Mouse (Mus musculus): ENCODE results near the gene Slc3a1. TPM values are rescaled to one million over a fixed set of nuclear protein-coding genes. Genes with fewer than 3 reads are reported as not detected.

Slc3a1 gene
- total and polyA plus RNA-seq, 3 experiments = 0.05 to 0.68 TPM; not detected in 1

GRCm38 (mm10) chr17:85018794-85019193 lies 9.4 kb upstream of the Slc3a1 start:
- ATAC-seq (ENCODE audit: extremely low read depth, insufficient number of reproducible peaks, low FRiP score, poor library complexity, severe bottlenecking) = peak; percentile 81
- TF ChIP-seq POLR2AphosphoS5 (IDR thresholded peaks at IDR 0.05; ENCODE audit: insufficient replicate concordance, low read depth, low read length) = no peak
- no peak for TF ChIP-seq TAL1 (conservative IDR thresholded peaks at IDR 0.05; ENCODE audit: low read depth, low read length)
- TF ChIP-seq GATA1 (IDR thresholded peaks at IDR 0.05; ENCODE audit: borderline replicate concordance, low read length) = no peak
- no peak for TF ChIP-seq GATA2 (IDR thresholded peaks at IDR 0.05; ENCODE audit: borderline replicate concordance, low read depth, low read length)
- peak; percentile 14 for DNase-seq (ENCODE audit: low spot score)

GRCm38 (mm10) chr17:85020343-85020742 lies 7.8 kb upstream of the Slc3a1 start:
- H3K4me1 ChIP-seq (ENCODE audit: insufficient read depth, low read depth, low read length) = peaks cover 19% of the 10 kb centered on the region
- no peak for TF ChIP-seq POLR2AphosphoS5 (IDR thresholded peaks at IDR 0.05; ENCODE audit: insufficient replicate concordance, low read depth, low read length)
- TF ChIP-seq TAL1 (conservative IDR thresholded peaks at IDR 0.05; ENCODE audit: low read depth, low read length) = no peak
- TF ChIP-seq GATA2 (IDR thresholded peaks at IDR 0.05; ENCODE audit: borderline replicate concordance, low read depth, low read length) = no peak
- no peak for TF ChIP-seq GATA1 (IDR thresholded peaks at IDR 0.05; ENCODE audit: borderline replicate concordance, low read length)
- no peak for TF ChIP-seq CTCF (IDR thresholded peaks at IDR 0.05; ENCODE audit: low read depth, low read length)
- DNase-seq (ENCODE audit: low spot score) (no peak), ATAC-seq (ENCODE audit: extremely low read depth, insufficient number of reproducible peaks, low FRiP score, poor library complexity, severe bottlenecking) (no peak)
- peaks cover 36% of the 10 kb centered on the region for H3K36me3 ChIP-seq (replicated peaks)
- H3K9me3 ChIP-seq (replicated peaks) = no peaks in the 10 kb centered on the region
- no peak overlapping the region for H3K4me3 ChIP-seq (ENCODE audit: low read depth, low read length)
- no peaks in the 10 kb centered on the region for H3K27me3 ChIP-seq (ENCODE audit: insufficient read depth, low read length)

More at GRCm38 (mm10) chr17:85018794-85019193, 9.4 kb upstream of the Slc3a1 start:
- Histone ChIP-seq H3K9me3 (replicated peaks) (no peaks in the 10 kb centered on the region), H3K4me3 (ENCODE audit: low read depth, low read length) (no peak overlapping the region), H3K27me3 (ENCODE audit: insufficient read depth, low read length) (no peaks in the 10 kb centered on the region), H3K36me3 (replicated peaks) (peaks cover 28% of the 10 kb centered on the region), H3K4me1 (ENCODE audit: insufficient read depth, low read depth, low read length) (peaks cover 19% of the 10 kb centered on the region)

DNA sequence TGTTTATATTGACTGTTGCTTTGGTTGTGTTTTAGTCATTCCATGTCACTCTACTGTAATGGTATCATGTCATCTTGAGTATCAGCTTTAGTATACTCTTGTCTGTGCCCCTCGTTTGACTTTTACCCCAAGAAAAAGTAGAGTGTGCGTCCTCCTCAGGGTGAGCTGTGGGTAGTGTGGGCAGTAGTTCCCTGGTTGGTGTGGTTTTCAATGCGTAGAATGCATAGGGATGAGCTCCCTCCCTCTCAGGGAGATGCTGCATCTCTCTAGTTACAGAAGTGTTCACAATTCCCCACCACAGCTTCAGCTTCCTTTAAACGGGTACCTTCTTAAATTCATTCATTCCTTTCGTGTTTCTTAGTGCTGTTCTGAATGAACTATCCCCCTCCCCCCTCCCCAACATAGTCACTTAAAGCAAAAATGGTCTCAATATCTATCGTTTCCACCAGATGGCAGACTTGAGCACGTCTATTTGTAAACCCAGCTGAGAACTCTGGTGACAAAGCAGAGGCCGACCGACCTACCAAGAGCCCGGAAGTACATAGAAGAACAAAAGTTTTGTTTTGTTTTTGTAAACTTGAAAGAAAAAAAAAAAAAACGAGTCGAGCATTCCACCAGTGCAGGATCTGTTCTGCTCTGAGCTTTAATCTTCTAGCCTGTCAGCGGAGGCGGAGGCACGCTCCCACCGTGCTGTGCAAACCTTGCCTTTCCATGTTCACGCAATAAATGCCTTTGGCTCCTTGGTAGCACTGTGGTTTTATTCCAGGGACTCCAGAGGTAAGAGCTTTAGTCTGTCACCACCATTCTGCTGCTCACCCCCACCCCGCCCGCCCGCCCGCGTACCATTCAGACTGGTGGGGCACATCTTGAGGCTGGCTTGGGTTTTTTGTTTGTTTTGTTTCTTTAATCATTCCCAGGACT lies 4.7 kb upstream of the Slc3a1 start:
- H3K4me1 ChIP-seq (ENCODE audit: insufficient read depth, low read depth, low read length) = peaks cover 12% of the 10 kb centered on the region
- DNase-seq (ENCODE audit: low spot score) (peak; percentile 24), ATAC-seq (ENCODE audit: extremely low read depth, insufficient number of reproducible peaks, low FRiP score, poor library complexity, severe bottlenecking) (no peak)
- H3K4me3 ChIP-seq (ENCODE audit: low read depth, low read length) = no peak overlapping the region
- no peaks in the 10 kb centered on the region for H3K9me3 ChIP-seq (replicated peaks)
- H3K36me3 ChIP-seq (replicated peaks) = peaks cover 30% of the 10 kb centered on the region
- no peaks in the 10 kb centered on the region for H3K27me3 ChIP-seq (ENCODE audit: insufficient read depth, low read length)
- no peak for TF ChIP-seq POLR2AphosphoS5 (IDR thresholded peaks at IDR 0.05; ENCODE audit: insufficient replicate concordance, low read depth, low read length)
- 0 out of 2 replicates have a peak, but pooled peaks have one; percentile 33 for TF ChIP-seq CTCF (IDR thresholded peaks at IDR 0.05; ENCODE audit: low read depth, low read length)
- no peak for TF ChIP-seq GATA2 (IDR thresholded peaks at IDR 0.05; ENCODE audit: borderline replicate concordance, low read depth, low read length)

- peaks cover 6% of the 10 kb centered on the region for H3K4me1 ChIP-seq (ENCODE audit: insufficient read depth, low read depth, low read length)
- ATAC-seq (ENCODE audit: extremely low read depth, insufficient number of reproducible peaks, low FRiP score, poor library complexity, severe bottlenecking) (no peak), DNase-seq (ENCODE audit: low spot score) (no peak)
- H3K9me3 ChIP-seq (replicated peaks) = no peaks in the 10 kb centered on the region
- H3K4me3 ChIP-seq (ENCODE audit: low read depth, low read length) = no peak overlapping the region
- no peak for TF ChIP-seq CTCF (IDR thresholded peaks at IDR 0.05; ENCODE audit: low read depth, low read length)
- no peak for TF ChIP-seq GATA2 (IDR thresholded peaks at IDR 0.05; ENCODE audit: borderline replicate concordance, low read depth, low read length)
- no peak for TF ChIP-seq TAL1 (conservative IDR thresholded peaks at IDR 0.05; ENCODE audit: low read depth, low read length)
- no peak for TF ChIP-seq GATA1 (IDR thresholded peaks at IDR 0.05; ENCODE audit: borderline replicate concordance, low read length)
- TF ChIP-seq POLR2AphosphoS5 (IDR thresholded peaks at IDR 0.05; ENCODE audit: insufficient replicate concordance, low read depth, low read length) = no peak
- peaks cover 27% of the 10 kb centered on the region for H3K36me3 ChIP-seq (replicated peaks)
- no peaks in the 10 kb centered on the region; the same call in 1 of the 2 replicates for H3K27me3 ChIP-seq (ENCODE audit: insufficient read depth, low read length)
Observed at GRCm38 (mm10) chr17:85024237-85024636, 3.9 kb upstream of the Slc3a1 start.

DNA sequence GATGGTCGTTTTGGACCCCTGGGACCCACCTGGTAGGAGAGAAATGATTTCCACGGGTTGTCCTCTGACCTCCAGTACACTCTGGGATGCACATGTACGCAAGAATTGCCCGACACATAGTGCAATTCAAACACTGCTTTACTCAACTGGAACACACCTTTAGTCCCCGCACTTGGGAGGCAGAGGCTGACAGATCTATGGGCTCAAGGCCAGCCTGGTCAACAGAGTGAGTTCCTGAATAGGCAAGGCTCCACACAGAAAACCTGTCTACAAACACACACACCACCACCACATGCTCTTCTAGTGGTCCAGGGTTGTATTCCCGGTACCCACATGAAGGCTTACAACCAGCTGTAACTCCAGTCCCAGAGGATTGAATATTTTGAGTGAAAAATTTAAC lies 3.0 kb upstream of the Slc3a1 start:
- Histone ChIP-seq H3K4me1 (ENCODE audit: insufficient read depth, low read depth, low read length) (peaks cover 4% of the 10 kb centered on the region), H3K9me3 (replicated peaks) (no peaks in the 10 kb centered on the region), H3K4me3 (ENCODE audit: low read depth, low read length) (no peak overlapping the region), H3K27me3 (ENCODE audit: insufficient read depth, low read length) (no peaks in the 10 kb centered on the region; the same call in 1 of the 2 replicates), H3K36me3 (replicated peaks) (peaks cover 26% of the 10 kb centered on the region)
- TF ChIP-seq POLR2AphosphoS5 (IDR thresholded peaks at IDR 0.05; ENCODE audit: insufficient replicate concordance, low read depth, low read length) (no peak), GATA1 (IDR thresholded peaks at IDR 0.05; ENCODE audit: borderline replicate concordance, low read length) (no peak), GATA2 (IDR thresholded peaks at IDR 0.05; ENCODE audit: borderline replicate concordance, low read depth, low read length) (no peak), TAL1 (conservative IDR thresholded peaks at IDR 0.05; ENCODE audit: low read depth, low read length) (no peak), CTCF (IDR thresholded peaks at IDR 0.05; ENCODE audit: low read depth, low read length) (no peak)
- DNase-seq (ENCODE audit: low spot score) (no peak), ATAC-seq (ENCODE audit: extremely low read depth, insufficient number of reproducible peaks, low FRiP score, poor library complexity, severe bottlenecking) (no peak)

- DNase-seq (ENCODE audit: low spot score) = no peak
Observed at GRCm38 (mm10) chr17:85026436-85026835, 1.7 kb upstream of the Slc3a1 start.

More at GRCm38 (mm10) chr17:85026436-85026835, 1.7 kb upstream of the Slc3a1 start:
- ATAC-seq (ENCODE audit: extremely low read depth, insufficient number of reproducible peaks, low FRiP score, poor library complexity, severe bottlenecking) = no peak
- Histone ChIP-seq H3K9me3 (replicated peaks) (no peaks in the 10 kb centered on the region), H3K36me3 (replicated peaks) (peaks cover 24% of the 10 kb centered on the region), H3K27me3 (ENCODE audit: insufficient read depth, low read length) (peaks cover 12% of the 10 kb centered on the region), H3K4me3 (ENCODE audit: low read depth, low read length) (no peak overlapping the region), H3K4me1 (ENCODE audit: insufficient read depth, low read depth, low read length) (peaks cover 4% of the 10 kb centered on the region)
- TF ChIP-seq GATA2 (IDR thresholded peaks at IDR 0.05; ENCODE audit: borderline replicate concordance, low read depth, low read length) = no peak
- TF ChIP-seq GATA1 (IDR thresholded peaks at IDR 0.05; ENCODE audit: borderline replicate concordance, low read length) = no peak
- TF ChIP-seq TAL1 (conservative IDR thresholded peaks at IDR 0.05; ENCODE audit: low read depth, low read length) = no peak
- TF ChIP-seq CTCF (IDR thresholded peaks at IDR 0.05; ENCODE audit: low read depth, low read length) = no peak

Data from G1E (cell line).